Mouse (Mus musculus): ENCODE data around the gene Kcna5. TPM values are rescaled to one million over a fixed set of nuclear protein-coding genes. Genes with fewer than 3 reads are reported as not detected.

The Kcna5 gene
- polyA plus RNA-seq, 1 experiment from 2014 or later = 4.4 TPM

- Histone ChIP-seq H3K9me3 (no peaks in the 10 kb centered on the region), H3K27me3 (no peaks in the 10 kb centered on the region), H3K9ac (no peak overlapping the region), H3K4me1 (no peaks in the 10 kb centered on the region; the same call in 1 of the 2 replicates), H3K4me2 (replicated peaks) (no peak overlapping the region), H3K4me3 (no peak overlapping the region), H3K36me3 (no peaks in the 10 kb centered on the region), H3K27ac (no peak overlapping the region)
- ATAC-seq (ENCODE audit: low FRiP score, low read depth) = no peak
- 36% methylated on average over 6 of the region's 6 CpGs for WGBS
Measured at GRCm38 (mm10) chr6:126497173-126497839, 37.9 kb downstream of the Kcna5 start.

GRCm38 (mm10) chr6:126487136-126487535, 48.1 kb downstream of the Kcna5 start:
- 24% methylated on average over 4 of the region's 4 CpGs for WGBS
- no peak for ATAC-seq (ENCODE audit: low FRiP score, low read depth)

GRCm38 (mm10) chr6:126484887-126485286, 50.3 kb downstream of the Kcna5 start:
- ATAC-seq (ENCODE audit: low FRiP score, low read depth) = no peak
- Histone ChIP-seq H3K4me1 (no peaks in the 10 kb centered on the region), H3K27ac (no peak overlapping the region), H3K27me3 (no peaks in the 10 kb centered on the region), H3K36me3 (no peaks in the 10 kb centered on the region), H3K4me2 (replicated peaks) (no peak overlapping the region), H3K4me3 (no peak overlapping the region), H3K9me3 (no peaks in the 10 kb centered on the region), H3K9ac (no peak overlapping the region)
- WGBS = 56% methylated on average over 4 of the region's 4 CpGs

More at GRCm38 (mm10) chr6:126487136-126487535, 48.1 kb downstream of the Kcna5 start:
- Histone ChIP-seq H3K4me2 (replicated peaks) (no peak overlapping the region), H3K27me3 (no peaks in the 10 kb centered on the region), H3K27ac (no peak overlapping the region), H3K4me3 (no peak overlapping the region), H3K9me3 (no peaks in the 10 kb centered on the region), H3K36me3 (no peaks in the 10 kb centered on the region), H3K4me1 (no peaks in the 10 kb centered on the region), H3K9ac (no peak overlapping the region)

- 54% methylated on average over 11 of the region's 11 CpGs for WGBS
- no peak overlapping the region for H3K4me2 ChIP-seq (replicated peaks)
- H3K9me3 ChIP-seq = no peaks in the 10 kb centered on the region
- no peak for ATAC-seq (ENCODE audit: low FRiP score, low read depth)
- H3K27ac ChIP-seq = no peak overlapping the region
- H3K27me3 ChIP-seq = no peaks in the 10 kb centered on the region
- no peaks in the 10 kb centered on the region for H3K36me3 ChIP-seq
- H3K4me1 ChIP-seq = no peaks in the 10 kb centered on the region
- no peak overlapping the region for H3K9ac ChIP-seq
- H3K4me3 ChIP-seq = no peak overlapping the region
Measured at GRCm38 (mm10) chr6:126483264-126483867, 51.8 kb downstream of the Kcna5 start.

Other genes starting within 250 kb of the Kcna5 start
- 3.3 and 3.5 TPM in 2 replicates for gene Kcna1, start 111.0 kb upstream of the Kcna5 start, polyA plus RNA-seq (2015; fragmentation: Nextera tagmentation; extraction: Ambion mirVana)
- 8.7 and 9.0 TPM in 2 replicates for gene Kcna6, start 205.3 kb upstream of the Kcna5 start, polyA plus RNA-seq (2015; fragmentation: Nextera tagmentation; extraction: Ambion mirVana)